8 mouse cellular contexts compared by ENCODE assay signal in the genomic region with DNA sequence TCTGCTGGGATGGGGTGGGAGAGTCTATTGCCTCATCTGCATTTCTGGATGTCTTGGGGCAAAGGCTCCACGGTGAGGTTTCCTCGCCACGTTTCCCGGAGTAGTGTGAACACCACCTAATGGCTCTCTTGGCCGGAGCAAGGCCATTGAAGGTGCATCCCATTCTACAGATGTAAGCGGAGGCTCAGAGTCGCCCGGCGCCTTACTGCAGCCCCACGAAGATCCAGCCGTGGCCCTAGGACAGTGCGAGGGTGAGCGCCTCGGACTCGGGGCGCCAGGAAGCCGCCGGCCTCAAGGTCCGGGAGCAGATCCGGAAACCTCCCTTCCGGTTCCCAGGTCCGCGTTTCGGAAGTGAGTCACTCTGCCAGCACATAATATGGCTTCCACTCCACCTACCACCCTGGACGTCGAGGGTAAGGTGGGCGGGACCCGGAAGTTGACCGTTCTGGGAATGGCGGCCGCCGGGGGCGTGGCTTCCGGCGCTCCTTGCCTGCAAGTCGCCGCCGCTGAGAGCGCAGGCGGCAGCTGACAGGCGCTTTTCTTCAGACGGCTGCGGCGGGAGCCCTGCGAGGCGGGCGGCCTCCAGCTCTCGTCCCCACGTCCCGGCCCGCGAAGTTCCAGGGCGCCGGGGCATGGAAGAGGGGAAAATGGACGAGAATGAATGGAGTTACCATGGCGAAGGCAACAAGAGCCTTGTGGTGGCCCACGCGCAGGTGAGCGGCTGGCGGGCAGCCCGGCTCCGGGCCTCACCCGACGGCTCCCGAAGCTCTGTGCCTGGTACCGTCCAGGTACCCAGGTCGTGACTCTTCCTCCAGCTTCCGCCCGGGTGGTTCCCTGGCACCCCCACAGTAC. TPM values are rescaled to one million over a fixed set of nuclear protein-coding genes. Genes with fewer than 3 reads are reported as not detected.
DNase-seq lines count a peak whose midpoint lies in the region; ATAC-seq lines count a peak whose summit lies in the region.

A gene (plus strand): TSS at position 496 of the 852 bp plus-strand sequence.

- peak; percentile 97 for ATAC-seq in megakaryocyte progenitor cell, adult 5-6 weeks (replicated peaks; ENCODE audit: poor library complexity)

- DNase-seq in adipocyte (ENCODE audit: low spot score), result peak; percentile 97
- peak; percentile 98 for DNase-seq in embryo, embryonic 10 days (ENCODE audit: low spot score)
- DNase-seq in gastrocnemius, postnatal 10 days, result peak; percentile 96
- peak; percentile 98 for DNase-seq in induced T-regulatory cell, adult 2 months (ENCODE audit: low read depth)
- peak; percentile 96 to 98 for DNase-seq in left cerebral cortex, adult 9 months (ENCODE audit: low spot score in 2 of 2)
- peak; percentile 98 for DNase-seq in right cerebral cortex, postnatal 14 days
- peak; percentile 97 to 98 for DNase-seq in urinary bladder, postnatal 36 days (ENCODE audit: low spot score in 2 of 2)

RNA-seq across cellular contexts. Expression of the gene that starts here (rescaled TPM):
- total RNA-seq in gastrocnemius, postnatal 10 days (2021), result 1 to 10 TPM; 5.7 to 6.3 TPM
- 4.6 and 5.1 TPM in 2 replicates for total RNA-seq in megakaryocyte progenitor cell, adult 5-6 weeks (2015)
- total RNA-seq in megakaryocyte progenitor cell, adult 5-6 weeks (2017), result 12.1 and 15.3 TPM in 2 replicates

Comparison
In these comparisons a context has a peak if more than half of its experiments do, and no peak if none do; other contexts are left out.
1. Peak in every context shown above with its lines: DNase-seq and ATAC-seq.